Mouse (Mus musculus): ENCODE measurements around the gene Spic. TPM values are rescaled to one million over a fixed set of nuclear protein-coding genes. Genes with fewer than 3 reads are reported as not detected.
"Not testable (repeated sequence)": the region's sequence is repeated elsewhere in the genome, so short reads cannot be mapped to it uniquely, and the experiment has no call there.

The Spic gene
- total and polyA plus RNA-seq, 2 experiments from 2014 or later, result not detected

GRCm38 (mm10) chr10:88708671-88709523 is 24.1 kb upstream of the Spic start:
- TF ChIP-seq CTCF (IDR thresholded peaks at IDR 0.05; ENCODE audit: low read depth), result no peak
- Histone ChIP-seq H3K4me3 (ENCODE audit: low read depth, low read length) (no peak overlapping the region), H3K27ac (ENCODE audit: low read depth, low read length) (no peak overlapping the region), H3K4me2 (ENCODE audit: low read depth) (no peak overlapping the region), H3K9ac (no peak overlapping the region), H3K36me3 (ENCODE audit: insufficient read depth) (no peaks in the 10 kb centered on the region), H3K4me1 (ENCODE audit: insufficient read depth) (no peaks in the 10 kb centered on the region), H3K9me3 (ENCODE audit: low read length) (no peaks in the 10 kb centered on the region), H3K27me3 (ENCODE audit: insufficient read depth, low read length) (no peaks in the 10 kb centered on the region)
- peak; percentile 4 for DNase-seq
- WGBS, result 60% methylated on average over 10 of the region's 10 CpGs
- no peak; the same call in 1 of the 2 replicates for ATAC-seq

GRCm38 (mm10) chr10:88700938-88701337 is 16.1 kb upstream of the Spic start:
- H3K4me1 ChIP-seq (ENCODE audit: insufficient read depth), result no peaks in the 10 kb centered on the region
- ATAC-seq (no peak), DNase-seq (no peak)
- H3K9me3 ChIP-seq (ENCODE audit: low read length), result no peaks in the 10 kb centered on the region
- no peak overlapping the region for H3K27ac ChIP-seq (ENCODE audit: low read depth, low read length)
- no peak overlapping the region for H3K9ac ChIP-seq
- H3K27me3 ChIP-seq (ENCODE audit: insufficient read depth, low read length), result no peaks in the 10 kb centered on the region
- no peak overlapping the region for H3K4me3 ChIP-seq (ENCODE audit: low read depth, low read length)
- WGBS, result 77% methylated on average over 6 of the region's 6 CpGs
- H3K36me3 ChIP-seq (ENCODE audit: insufficient read depth), result no peaks in the 10 kb centered on the region
- no peak for TF ChIP-seq CTCF (IDR thresholded peaks at IDR 0.05; ENCODE audit: low read depth)
- no peak overlapping the region for H3K4me2 ChIP-seq (ENCODE audit: low read depth)

GRCm38 (mm10) chr10:88682904-88683563 is 1.8 kb downstream of the Spic start:
- WGBS, result 61% methylated on average over 4 of the region's 4 CpGs

GRCm38 (mm10) chr10:88672825-88673224 is 12.0 kb downstream of the Spic start:
- DNase-seq, result no peak
- H3K4me1 ChIP-seq (ENCODE audit: insufficient read depth), result no peaks in the 10 kb centered on the region
- 94% methylated on average over 7 of the region's 7 CpGs for WGBS
- TF ChIP-seq CTCF (IDR thresholded peaks at IDR 0.05; ENCODE audit: low read depth), result no peak
- H3K4me2 ChIP-seq (ENCODE audit: low read depth), result no peak overlapping the region
- no peak overlapping the region for H3K9ac ChIP-seq
- H3K4me3 ChIP-seq (ENCODE audit: low read depth, low read length), result no peak overlapping the region
- no peaks in the 10 kb centered on the region for H3K27me3 ChIP-seq (ENCODE audit: insufficient read depth, low read length)
- ATAC-seq, result no peak
- no peaks in the 10 kb centered on the region for H3K36me3 ChIP-seq (ENCODE audit: insufficient read depth)
- no peaks in the 10 kb centered on the region for H3K9me3 ChIP-seq (ENCODE audit: low read length)
- no peak overlapping the region for H3K27ac ChIP-seq (ENCODE audit: low read depth, low read length)

More at GRCm38 (mm10) chr10:88682904-88683563, 1.8 kb downstream of the Spic start:
- DNase-seq (no peak), ATAC-seq (no peak)
- no peak overlapping the region for H3K4me2 ChIP-seq (ENCODE audit: low read depth)
- H3K4me1 ChIP-seq (ENCODE audit: insufficient read depth), result no peaks in the 10 kb centered on the region
- H3K9ac ChIP-seq, result no peak overlapping the region
- H3K27me3 ChIP-seq (ENCODE audit: insufficient read depth, low read length), result no peaks in the 10 kb centered on the region
- no peak overlapping the region for H3K27ac ChIP-seq (ENCODE audit: low read depth, low read length)
- no peaks in the 10 kb centered on the region for H3K9me3 ChIP-seq (ENCODE audit: low read length)
- H3K36me3 ChIP-seq (ENCODE audit: insufficient read depth), result no peaks in the 10 kb centered on the region
- no peak overlapping the region for H3K4me3 ChIP-seq (ENCODE audit: low read depth, low read length)
- TF ChIP-seq CTCF (IDR thresholded peaks at IDR 0.05; ENCODE audit: low read depth), result no peak

GRCm38 (mm10) chr10:88672123-88672522 is 12.7 kb downstream of the Spic start:
- Histone ChIP-seq H3K9me3 (ENCODE audit: low read length) (no peaks in the 10 kb centered on the region), H3K4me3 (ENCODE audit: low read depth, low read length) (no peak overlapping the region), H3K4me1 (ENCODE audit: insufficient read depth) (no peaks in the 10 kb centered on the region), H3K27me3 (ENCODE audit: insufficient read depth, low read length) (no peaks in the 10 kb centered on the region), H3K36me3 (ENCODE audit: insufficient read depth) (no peaks in the 10 kb centered on the region), H3K27ac (ENCODE audit: low read depth, low read length) (no peak overlapping the region), H3K4me2 (ENCODE audit: low read depth) (no peak overlapping the region), H3K9ac (no peak overlapping the region)
- DNase-seq, result no peak
- no peak for TF ChIP-seq CTCF (IDR thresholded peaks at IDR 0.05; ENCODE audit: low read depth)
- 93% methylated on average over 6 of the region's 6 CpGs for WGBS
- no peak for ATAC-seq

GRCm38 (mm10) chr10:88669719-88670118 is 15.1 kb downstream of the Spic start:
- no peak overlapping the region for H3K4me3 ChIP-seq (ENCODE audit: low read depth, low read length)
- no peaks in the 10 kb centered on the region for H3K27me3 ChIP-seq (ENCODE audit: insufficient read depth, low read length)
- DNase-seq (peak; percentile 34), ATAC-seq (peak; percentile 40; the same call in 1 of the 2 replicates)
- 23% methylated on average over 1 of the region's 1 CpGs for WGBS
- H3K27ac ChIP-seq (ENCODE audit: low read depth, low read length), result no peak overlapping the region
- no peaks in the 10 kb centered on the region for H3K36me3 ChIP-seq (ENCODE audit: insufficient read depth)
- no peaks in the 10 kb centered on the region for H3K4me1 ChIP-seq (ENCODE audit: insufficient read depth)
- TF ChIP-seq CTCF (IDR thresholded peaks at IDR 0.05; ENCODE audit: low read depth), result peak; percentile 76
- no peak overlapping the region for H3K9ac ChIP-seq
- no peaks in the 10 kb centered on the region for H3K9me3 ChIP-seq (ENCODE audit: low read length)
- H3K4me2 ChIP-seq (ENCODE audit: low read depth), result no peak overlapping the region

- not testable (repeated sequence) for H3K27ac ChIP-seq (ENCODE audit: low read depth, low read length); H3K4me1 ChIP-seq (ENCODE audit: insufficient read depth); H3K9me3 ChIP-seq (ENCODE audit: low read length); H3K36me3 ChIP-seq (ENCODE audit: insufficient read depth); H3K27me3 ChIP-seq (ENCODE audit: insufficient read depth, low read length); H3K9ac ChIP-seq; ATAC-seq; DNase-seq; H3K4me2 ChIP-seq (ENCODE audit: low read depth); H3K4me3 ChIP-seq (ENCODE audit: low read depth, low read length)
Measured at GRCm38 (mm10) chr10:88663856-88664255, 21.0 kb downstream of the Spic start.

Measured in forebrain, postnatal 0 days (tissue).